ENCODE assay signal across 8 mouse cellular contexts in the genomic region with DNA sequence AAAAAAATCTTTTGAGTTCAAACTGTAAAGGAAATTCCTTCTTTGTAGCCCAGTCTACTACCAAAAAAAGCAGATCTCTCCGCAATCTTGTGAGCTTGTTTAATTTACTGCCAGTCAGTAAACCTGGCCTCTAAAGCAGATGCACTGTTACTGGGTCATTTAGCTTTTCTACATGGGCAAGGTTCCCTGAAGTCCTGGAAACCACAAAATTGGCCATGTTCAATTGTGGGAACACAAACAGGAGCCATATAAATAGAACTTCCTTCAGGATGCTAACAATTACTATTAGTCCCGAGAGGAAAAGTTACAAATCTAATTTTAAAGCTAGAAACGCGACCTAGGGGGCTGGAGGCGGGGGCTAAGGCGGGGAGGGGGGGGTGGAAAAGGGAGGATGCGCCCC. TPM values are rescaled to one million over a fixed set of nuclear protein-coding genes. Genes with fewer than 3 reads are reported as not detected.
DNase-seq lines count a peak whose midpoint lies in the region; ATAC-seq lines count a peak whose summit lies in the region.

No protein-coding gene starts in this region.

- no peak for ATAC-seq in forebrain, embryonic 12.5 days (ENCODE audit: low FRiP score)
- ATAC-seq in liver, embryonic 11.5 days (replicated peaks; ENCODE audit: low FRiP score), result no peak
- ATAC-seq in monocyte, adult 5-6 weeks (replicated peaks; ENCODE audit: insufficient number of reproducible peaks, low FRiP score, low TSS enrichment, poor library complexity, severe bottlenecking), result no peak

- H3K4me1 ChIP-seq in forebrain, embryonic 12.5 days, result peaks cover 14% of the 10 kb centered on the region
- peaks cover 6% of the 10 kb centered on the region for H3K4me1 ChIP-seq in liver, embryonic 11.5 days (replicated peaks; ENCODE audit: control insufficient read depth, insufficient read depth, low read length)

- H3K9ac ChIP-seq in forebrain, embryonic 12.5 days, result peak overlapping the region; percentile 56
- H3K9ac ChIP-seq in liver, embryonic 11.5 days (ENCODE audit: low read depth, low read length), result peak overlapping the region; percentile 82

- no peaks in the 10 kb centered on the region for H3K36me3 ChIP-seq in forebrain, embryonic 12.5 days (replicated peaks)
- H3K36me3 ChIP-seq in liver, embryonic 11.5 days (ENCODE audit: control insufficient read depth, insufficient read depth, low read length), result no peaks in the 10 kb centered on the region

- 10% methylated on average over 7 of the region's 7 CpGs for WGBS in forebrain, embryonic 12.5 days
- 7% methylated on average over 7 of the region's 7 CpGs for WGBS in liver, embryonic 11.5 days

- H3K4me2 ChIP-seq in forebrain, embryonic 12.5 days, result peak overlapping the region; percentile 60
- H3K4me2 ChIP-seq in liver, embryonic 11.5 days, result peak overlapping the region; percentile 64

- H3K27me3 ChIP-seq in forebrain, embryonic 12.5 days, result no peaks in the 10 kb centered on the region
- no peaks in the 10 kb centered on the region for H3K27me3 ChIP-seq in liver, embryonic 11.5 days (replicated peaks; ENCODE audit: control insufficient read depth, insufficient read depth, low read length)

- peak overlapping the region; percentile 46 for H3K4me3 ChIP-seq in forebrain, embryonic 12.5 days (replicated peaks)
- H3K4me3 ChIP-seq in liver, embryonic 11.5 days (ENCODE audit: low read depth, low read length), result peak overlapping the region; percentile 67

- no peaks in the 10 kb centered on the region for H3K9me3 ChIP-seq in forebrain, embryonic 12.5 days
- no peaks in the 10 kb centered on the region for H3K9me3 ChIP-seq in liver, embryonic 11.5 days (ENCODE audit: control insufficient read depth, low read length)

- DNase-seq in kidney, adult 9 months, result peak; percentile 9
- DNase-seq in kidney, adult 11 months, result no peak
- peak; percentile 20 for DNase-seq in NIH3T3 (ENCODE audit: low read depth)
- DNase-seq in liver, embryonic 11.5 days (ENCODE audit: low spot score), result no peak
- DNase-seq in telencephalon, adult 2 months (ENCODE audit: low read depth, low spot score), result peak; percentile 1
- no peak for DNase-seq in right cerebral cortex, adult 18-20 months

- no peak overlapping the region for H3K27ac ChIP-seq in forebrain, embryonic 12.5 days
- no peak overlapping the region for H3K27ac ChIP-seq in liver, embryonic 11.5 days (ENCODE audit: low read depth, low read length)

RNA-seq across cellular contexts. Expression of a gene that starts 2.9 kb away (rescaled TPM):
- polyA plus RNA-seq in forebrain, embryonic 12.5 days (2016; fragmentation: Nextera tagmentation; extraction: Ambion mirVana), result 38.8 and 39.6 TPM in 2 replicates
- polyA plus RNA-seq in liver, embryonic 11.5 days (2014; fragmentation: Nextera tagmentation; extraction: Ambion mirVana), result 26.4 and 31.3 TPM in 2 replicates
- 4.1 to 8.2 TPM (median 6.2 TPM) in 3 replicates for total RNA-seq in monocyte, adult 5-6 weeks (2017)

RNA-seq across cellular contexts. Expression of a gene that starts 3.0 kb away (rescaled TPM):
- 11.4 and 12.9 TPM in 2 replicates for polyA plus RNA-seq in forebrain, embryonic 12.5 days (2016; fragmentation: Nextera tagmentation; extraction: Ambion mirVana)
- 12.4 and 13.1 TPM in 2 replicates for polyA plus RNA-seq in liver, embryonic 11.5 days (2014; fragmentation: Nextera tagmentation; extraction: Ambion mirVana)
- 1.2 to 4.1 TPM (median 2.0 TPM) in 3 replicates for total RNA-seq in monocyte, adult 5-6 weeks (2017)

Comparison
In these comparisons a context has a peak if more than half of its experiments do, and no peak if none do; other contexts are left out.
1. DNase-seq: peak in kidney, adult 9 months (single experiment), NIH3T3 (single experiment) and telencephalon, adult 2 months (single experiment); none in kidney, adult 11 months (single experiment), liver, embryonic 11.5 days (single experiment) and right cerebral cortex, adult 18-20 months (single experiment).